Mouse (Mus musculus) bone marrow, adult 2 months (tissue): Measurements from ENCODE around the gene Itsn1.

Source experiments
- CTCF ChIP-seq: fragments of 200-500 bp; IDR thresholded peaks from 2 replicates; pipeline ENCODE4 v1.5.1; 2011; ENCODE audit warnings: low read length, control low read depth; ENCODE audit not compliant: control insufficient read depth, insufficient read depth
- POLR2A ChIP-seq: fragments of 200-500 bp; IDR thresholded peaks from 2 replicates; pipeline ENCODE4 v1.6.1; 2011; ENCODE audit warnings: low read depth, mild to moderate bottlenecking, control low read depth, low read length, borderline replicate concordance; ENCODE audit not compliant: control insufficient read depth

DNA sequence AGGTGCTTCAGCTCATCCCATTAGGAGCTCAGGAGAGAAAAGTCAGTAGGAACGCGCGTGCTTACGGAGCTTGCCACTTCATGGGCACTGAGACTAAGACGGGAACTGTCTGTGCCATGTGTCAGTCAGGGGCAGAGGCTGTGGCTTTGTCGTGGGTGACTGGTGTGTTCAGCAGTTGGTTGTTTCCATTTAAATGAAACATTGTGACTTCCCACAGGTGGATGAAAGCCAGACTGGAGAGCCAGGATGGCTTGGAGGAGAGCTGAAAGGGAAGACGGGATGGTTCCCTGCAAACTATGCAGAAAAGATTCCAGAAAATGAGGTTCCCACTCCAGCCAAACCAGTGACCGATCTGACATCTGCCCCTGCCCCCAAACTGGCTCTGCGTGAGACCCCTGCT is 119.4 kb downstream of the Itsn1 start:
- no peak for TF ChIP-seq CTCF
- TF ChIP-seq POLR2A = no peak
